Mouse (Mus musculus): ENCODE measurements around the gene Ccdc13.

The Ccdc13 gene

GRCm38 (mm10) chr9:121838829-121839621 is at the start of gene Ccdc13:
TSS of gene Ccdc13 (minus strand) at chr9:121839461.
- DNase-seq (ENCODE audit: low spot score in 2 of 2) = peak; percentile 81 to 89

GRCm38 (mm10) chr9:121882015-121882457 is 42.8 kb upstream of the Ccdc13 start:
- DNase-seq (ENCODE audit: low spot score in 2 of 2) = no peak

GRCm38 (mm10) chr9:121881301-121881700 is 42.0 kb upstream of the Ccdc13 start:
- peak in 1 of 2 experiments; percentile 44 for DNase-seq (ENCODE audit: low spot score in 2 of 2)

GRCm38 (mm10) chr9:121880840-121881239 is 41.6 kb upstream of the Ccdc13 start:
- DNase-seq (ENCODE audit: low spot score in 2 of 2) = peak; percentile 45 to 61

GRCm38 (mm10) chr9:121877052-121877740 is 37.9 kb upstream of the Ccdc13 start:
- peak in 1 of 2 experiments; percentile 43 for DNase-seq (ENCODE audit: low spot score in 2 of 2)

GRCm38 (mm10) chr9:121873578-121873977 is 34.3 kb upstream of the Ccdc13 start:
- DNase-seq (ENCODE audit: low spot score in 2 of 2) = no peak

GRCm38 (mm10) chr9:121872062-121872683 is 32.9 kb upstream of the Ccdc13 start:
- no peak for DNase-seq (ENCODE audit: low spot score in 2 of 2)

GRCm38 (mm10) chr9:121869973-121870515 is 30.8 kb upstream of the Ccdc13 start:
- no peak for DNase-seq (ENCODE audit: low spot score in 2 of 2)

GRCm38 (mm10) chr9:121869432-121869831 is 30.2 kb upstream of the Ccdc13 start:
- no peak for DNase-seq (ENCODE audit: low spot score in 2 of 2)

- no peak for DNase-seq (ENCODE audit: low spot score in 2 of 2)
These were observed 29.0 kb upstream of the Ccdc13 start for GRCm38 (mm10) chr9:121868236-121868635.

GRCm38 (mm10) chr9:121867632-121868031 is 28.4 kb upstream of the Ccdc13 start:
- DNase-seq (ENCODE audit: low spot score in 2 of 2) = no peak

- no peak for DNase-seq (ENCODE audit: low spot score in 2 of 2)
These were observed 26.3 kb upstream of the Ccdc13 start for GRCm38 (mm10) chr9:121865425-121866008.

GRCm38 (mm10) chr9:121864837-121865236 is 25.6 kb upstream of the Ccdc13 start:
- DNase-seq (ENCODE audit: low spot score in 2 of 2) = no peak

- DNase-seq (ENCODE audit: low spot score in 2 of 2) = no peak
These were observed 21.7 kb upstream of the Ccdc13 start for GRCm38 (mm10) chr9:121860921-121861320.

GRCm38 (mm10) chr9:121859345-121859744 is 20.1 kb upstream of the Ccdc13 start:
- no peak for DNase-seq (ENCODE audit: low spot score in 2 of 2)

GRCm38 (mm10) chr9:121858153-121858488 is 18.9 kb upstream of the Ccdc13 start, which contains the start of gene Higd1a:
TSS of gene Higd1a (minus strand) at chr9:121858362.
- no peak for DNase-seq (ENCODE audit: low spot score in 2 of 2)

GRCm38 (mm10) chr9:121857474-121858152 is 18.4 kb upstream of the Ccdc13 start:
- peak; percentile 96 to 98 for DNase-seq (ENCODE audit: low spot score in 2 of 2)

- DNase-seq (ENCODE audit: low spot score in 2 of 2) = peak in 1 of 2 experiments; percentile 44
These were observed 17.6 kb upstream of the Ccdc13 start for GRCm38 (mm10) chr9:121856649-121857416.

- DNase-seq (ENCODE audit: low spot score in 2 of 2) = no peak
These were observed 15.0 kb upstream of the Ccdc13 start for GRCm38 (mm10) chr9:121854246-121854645.

- no peak for DNase-seq (ENCODE audit: low spot score in 2 of 2)
These were observed 8.6 kb upstream of the Ccdc13 start for GRCm38 (mm10) chr9:121847842-121848241.
